Mouse (Mus musculus) embryonic fibroblast, embryonic 13.5 days (primary cell): ENCODE data around the gene Polr2l. TPM values are rescaled to one million over a fixed set of nuclear protein-coding genes. Genes with fewer than 3 reads are reported as not detected.

Experiments
- H3K27ac ChIP-seq: 2 replicates; pipeline ENCODE4 v1.5.1; 2012; ENCODE audit warnings: low read length, control low read depth, inconsistent platforms; ENCODE audit not compliant: insufficient read depth
- H3K4me1 ChIP-seq: 2 replicates; pipeline ENCODE4 v1.6.1; 2011; ENCODE audit warnings: low read length; ENCODE audit not compliant: control insufficient read depth, insufficient read depth
- H3K4me3 ChIP-seq: 2 replicates; pipeline ENCODE4 v1.5.1; 2011; ENCODE audit warnings: mild to moderate bottlenecking, control low read depth, low read length; ENCODE audit not compliant: insufficient read depth
- CTCF ChIP-seq: IDR thresholded peaks from 2 replicates; pipeline ENCODE4 v1.5.1; 2011; ENCODE audit warnings: mild to moderate bottlenecking, control low read depth, low read length, moderate library complexity, borderline replicate concordance; ENCODE audit not compliant: insufficient read depth
- POLR2A ChIP-seq: IDR thresholded peaks from 2 replicates; pipeline ENCODE4 v1.6.1; 2011; ENCODE audit warnings: low read depth, mild to moderate bottlenecking, control low read depth, low read length, moderate library complexity
- polyA plus RNA-seq: library from polyadenylated mRNA; stranded (reverse); fragments of >200 nt; gene quantifications from 2 replicates; pipeline ENCODE4 v1.2.4, GENCODE M21; 2011; ENCODE audit warnings: low read depth; ENCODE audit not compliant: missing spikeins, insufficient read length

The Polr2l gene
- 13.1 and 24.1 TPM in 2 replicates for polyA plus RNA-seq

DNA sequence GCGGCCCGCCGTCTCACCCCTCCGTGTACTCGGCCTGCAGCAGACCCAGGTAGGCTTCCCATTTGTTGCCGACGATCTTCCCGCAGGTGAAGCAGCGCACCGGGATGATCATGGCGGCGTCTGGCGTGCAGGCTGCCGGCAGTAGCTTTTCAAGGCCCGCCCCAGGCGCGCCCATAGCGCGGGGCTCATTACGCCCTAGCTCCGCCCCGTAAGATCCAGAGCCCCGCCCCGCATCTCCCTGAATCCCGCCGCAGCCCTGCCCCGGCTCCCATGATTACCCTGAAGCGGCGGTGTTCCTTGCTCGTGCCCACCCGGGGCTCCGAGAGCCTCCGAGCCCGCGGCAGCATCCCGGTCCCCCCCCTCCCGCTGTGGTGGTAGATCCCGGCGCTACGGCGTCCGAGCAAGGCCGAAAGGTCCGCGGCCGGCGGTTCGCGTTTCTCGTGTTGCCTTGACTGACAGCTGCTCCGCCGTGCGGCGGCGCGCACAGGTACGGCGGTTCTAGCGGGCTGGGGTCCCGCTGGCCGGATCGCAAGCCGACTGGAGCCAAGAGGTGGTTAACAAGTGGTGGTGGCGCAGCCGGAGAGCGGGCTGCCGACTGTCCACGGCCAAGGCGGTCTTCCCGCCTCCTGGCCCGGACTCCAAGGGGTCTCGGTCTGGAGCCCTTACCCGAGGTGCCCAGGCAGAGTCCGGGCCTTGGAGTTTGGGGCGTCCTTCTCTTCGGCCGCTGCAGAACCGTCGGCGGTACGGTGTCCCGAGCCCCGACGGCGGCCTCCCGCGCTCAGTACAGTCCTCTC lies at the start of gene Polr2l, which contains the start of gene Tspan4:
Gene Polr2l (minus strand): TSS at position 122 of the 794 bp plus-strand sequence.
Gene Tspan4 (plus strand): TSS at position 230 of the 794 bp plus-strand sequence.
- TF ChIP-seq POLR2A = peak; percentile 82
- TF ChIP-seq CTCF = no peak
- Histone ChIP-seq H3K4me1 (peaks cover 6% of the 10 kb centered on the region), H3K4me3 (peak within 1 kb of the TSS; percentile 89), H3K27ac (peak within 1 kb of the TSS; percentile 98)

DNA sequence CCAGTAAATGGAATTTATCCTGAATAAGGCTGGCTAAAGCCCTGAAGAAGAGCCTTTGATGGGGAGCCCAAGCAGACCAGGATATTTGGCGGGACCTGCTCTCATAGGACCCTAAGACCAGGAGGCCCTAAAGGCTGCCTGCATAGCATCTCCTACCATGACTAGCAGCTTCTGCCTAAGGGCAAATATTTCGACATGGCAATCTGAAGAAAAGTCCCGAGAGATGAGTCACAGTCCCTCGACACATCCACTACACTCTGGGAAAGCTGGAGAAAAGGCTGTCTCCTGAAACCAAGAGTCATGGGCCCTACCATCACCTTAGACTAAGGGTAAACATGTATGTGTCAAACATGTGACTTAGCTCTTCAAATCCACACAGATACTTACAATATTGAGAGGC lies 49.3 kb upstream of the Polr2l start:
- Histone ChIP-seq H3K4me3 (no peak overlapping the region), H3K27ac (peak overlapping the region; percentile 39; the same call in 1 of the 2 replicates), H3K4me1 (peaks cover 9% of the 10 kb centered on the region; the same call in 1 of the 2 replicates)
- TF ChIP-seq CTCF (no peak), POLR2A (no peak)

DNA sequence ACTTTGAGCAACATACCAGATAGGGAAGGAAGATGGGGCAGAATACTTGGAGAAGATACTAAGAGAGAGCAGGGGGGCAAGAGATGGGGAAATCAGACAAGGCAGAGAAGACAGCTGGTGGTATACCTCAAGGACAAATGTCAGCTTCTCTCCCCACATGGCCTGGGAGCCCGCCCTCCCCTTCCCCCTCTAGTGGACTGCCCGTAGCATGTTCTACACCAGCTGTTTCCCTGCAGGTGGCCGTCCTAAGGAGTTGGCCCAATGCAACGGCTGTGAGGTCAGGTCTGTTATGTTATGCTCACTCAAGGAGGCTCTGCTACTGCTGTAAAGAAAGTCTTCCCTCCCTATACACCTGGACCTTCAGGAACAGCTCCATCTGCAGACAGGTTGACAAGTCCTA lies 48.1 kb upstream of the Polr2l start:
- H3K4me1 ChIP-seq = peaks cover 9% of the 10 kb centered on the region; the same call in 1 of the 2 replicates
- no peak overlapping the region for H3K27ac ChIP-seq
- no peak overlapping the region for H3K4me3 ChIP-seq
- TF ChIP-seq POLR2A = no peak
- no peak for TF ChIP-seq CTCF

DNA sequence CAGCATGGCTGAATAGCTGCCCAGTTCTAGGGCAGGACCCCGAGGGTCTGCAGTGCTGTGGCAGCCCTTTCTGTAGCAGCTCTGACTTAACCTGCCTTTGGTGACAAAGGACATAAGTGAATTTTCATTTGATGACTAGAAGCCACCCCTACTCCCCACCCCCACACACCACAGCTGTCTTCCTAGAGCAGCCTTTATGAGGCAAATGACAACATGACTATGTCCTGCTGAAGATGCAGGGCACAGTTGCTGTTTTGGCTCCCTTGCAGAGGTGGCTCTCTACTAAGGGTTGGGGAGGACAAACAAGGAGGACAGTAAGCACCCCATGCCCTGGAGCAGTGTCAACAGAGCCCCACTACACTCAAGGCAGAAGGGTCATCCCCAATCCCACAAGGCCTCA lies 44.9 kb upstream of the Polr2l start:
- Histone ChIP-seq H3K4me3 (no peak overlapping the region), H3K27ac (no peak overlapping the region), H3K4me1 (peaks cover 9% of the 10 kb centered on the region; the same call in 1 of the 2 replicates)
- TF ChIP-seq CTCF = no peak
- TF ChIP-seq POLR2A = no peak

DNA sequence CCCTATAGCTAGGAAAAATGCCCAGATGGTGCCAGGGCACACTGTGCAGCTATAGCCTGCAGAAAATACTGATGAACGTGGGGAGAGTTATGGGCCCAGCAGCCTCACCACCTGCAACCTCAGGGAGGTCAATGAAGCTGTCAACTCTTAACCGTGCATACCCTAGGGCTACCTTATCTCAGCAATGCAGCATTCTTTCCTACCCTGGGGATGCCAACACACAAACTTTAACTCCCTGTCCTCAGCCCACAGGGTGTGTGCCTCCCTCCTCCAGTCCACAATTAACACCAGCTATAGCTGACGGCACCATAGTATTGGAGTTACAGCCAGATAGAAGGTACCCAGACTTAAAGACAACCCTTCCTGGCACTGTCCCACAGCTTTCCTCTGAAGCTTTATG lies 44.0 kb upstream of the Polr2l start:
- Histone ChIP-seq H3K4me3 (no peak overlapping the region), H3K27ac (no peak overlapping the region), H3K4me1 (peaks cover 2% of the 10 kb centered on the region; the same call in 1 of the 2 replicates)
- TF ChIP-seq CTCF = no peak
- no peak for TF ChIP-seq POLR2A

DNA sequence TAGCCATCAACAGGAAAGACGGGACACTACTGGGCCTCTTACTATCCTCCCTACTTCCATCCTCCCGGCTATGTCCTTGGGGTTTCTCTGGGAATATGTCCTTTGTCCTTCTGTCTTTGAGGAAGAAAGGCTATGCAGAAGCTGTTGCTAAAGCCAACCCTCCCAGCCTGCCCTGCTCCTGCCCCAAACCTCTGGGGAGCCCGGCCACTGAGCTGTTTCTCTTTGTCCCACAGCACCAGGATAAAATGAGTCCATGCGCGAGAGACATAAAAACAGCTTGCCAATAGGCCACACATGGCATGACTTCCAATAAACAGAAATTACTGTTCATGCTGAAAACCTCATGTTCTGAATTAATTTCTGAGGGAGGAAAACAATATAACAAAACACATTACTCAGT lies 43.4 kb upstream of the Polr2l start:
- no peak for TF ChIP-seq POLR2A
- no peak for TF ChIP-seq CTCF
- Histone ChIP-seq H3K4me3 (no peak overlapping the region), H3K4me1 (no peaks in the 10 kb centered on the region), H3K27ac (no peak overlapping the region)

DNA sequence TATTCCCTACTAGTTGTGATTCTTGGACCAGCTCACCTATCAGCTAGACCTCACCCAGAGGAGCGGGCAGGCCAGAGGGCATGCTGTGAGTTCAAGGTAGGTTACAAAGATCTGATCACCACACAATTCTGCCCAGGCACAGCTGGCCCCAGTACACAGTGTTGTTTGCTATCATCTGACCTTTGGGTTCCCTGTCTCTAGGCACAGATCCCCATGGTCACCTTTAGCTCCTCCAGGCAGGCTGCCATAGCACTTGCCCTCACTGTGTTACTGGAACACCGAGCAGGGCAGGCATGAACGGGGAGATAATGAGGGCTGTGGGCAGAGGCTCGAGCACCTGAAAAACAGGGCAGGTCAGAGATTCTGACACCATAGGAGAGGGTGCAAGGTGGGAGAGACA lies 42.7 kb upstream of the Polr2l start:
- TF ChIP-seq CTCF = no peak
- TF ChIP-seq POLR2A = no peak
- H3K4me1 ChIP-seq = no peaks in the 10 kb centered on the region
- H3K4me3 ChIP-seq = no peak overlapping the region
- H3K27ac ChIP-seq = no peak overlapping the region

DNA sequence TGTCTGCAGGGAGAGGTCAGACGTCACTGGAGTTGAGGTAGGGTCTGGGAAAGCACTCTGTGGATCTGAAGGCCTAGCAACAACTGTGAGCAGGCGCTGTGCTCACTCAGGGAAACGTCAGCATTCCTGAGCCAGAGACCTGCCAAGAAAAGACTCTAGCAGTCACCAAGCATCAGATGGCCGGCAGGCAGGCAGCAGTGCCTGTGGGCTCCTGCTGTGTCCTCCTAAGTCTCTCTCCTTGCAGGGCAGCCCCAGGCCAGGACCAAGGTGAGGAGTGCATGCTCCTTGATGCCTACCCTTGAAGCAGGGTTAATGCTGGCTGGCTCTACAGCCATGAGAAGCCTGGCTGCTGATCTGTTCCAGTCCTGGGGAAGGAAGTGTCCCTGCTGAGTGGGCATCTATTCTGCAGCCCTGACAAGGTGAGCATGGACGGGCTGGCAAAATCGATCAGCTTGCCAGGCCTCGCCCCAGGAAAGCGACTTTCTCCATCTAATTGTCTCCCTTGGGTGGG lies 35.8 kb upstream of the Polr2l start:
- Histone ChIP-seq H3K4me3 (no peak overlapping the region), H3K27ac (no peak overlapping the region)
- TF ChIP-seq POLR2A = no peak
- no peak for TF ChIP-seq CTCF

DNA sequence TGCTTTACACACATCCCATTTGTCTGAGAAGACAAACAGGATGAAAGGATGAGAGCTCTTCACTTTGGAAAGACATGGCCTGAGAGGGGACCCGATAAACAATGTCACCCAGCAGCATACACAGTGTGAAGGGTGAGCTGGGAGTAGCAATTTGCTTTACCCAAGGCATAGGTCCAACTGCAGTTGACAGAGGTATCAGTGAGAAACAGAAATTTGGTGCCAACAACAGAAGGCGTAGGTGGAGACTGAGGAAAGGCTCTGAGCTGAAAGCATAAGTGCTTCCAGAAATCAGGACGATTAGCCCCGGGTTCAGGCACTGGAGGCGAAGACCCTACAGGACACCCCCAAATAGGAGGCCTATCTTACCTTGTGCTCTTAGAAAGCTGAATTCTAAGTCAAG lies 35.3 kb upstream of the Polr2l start:
- TF ChIP-seq CTCF (no peak), POLR2A (no peak)
- Histone ChIP-seq H3K4me3 (no peak overlapping the region), H3K4me1 (no peaks in the 10 kb centered on the region), H3K27ac (no peak overlapping the region)

More for the DNA sequence above, 35.8 kb upstream of the Polr2l start:
- H3K4me1 ChIP-seq = no peaks in the 10 kb centered on the region

DNA sequence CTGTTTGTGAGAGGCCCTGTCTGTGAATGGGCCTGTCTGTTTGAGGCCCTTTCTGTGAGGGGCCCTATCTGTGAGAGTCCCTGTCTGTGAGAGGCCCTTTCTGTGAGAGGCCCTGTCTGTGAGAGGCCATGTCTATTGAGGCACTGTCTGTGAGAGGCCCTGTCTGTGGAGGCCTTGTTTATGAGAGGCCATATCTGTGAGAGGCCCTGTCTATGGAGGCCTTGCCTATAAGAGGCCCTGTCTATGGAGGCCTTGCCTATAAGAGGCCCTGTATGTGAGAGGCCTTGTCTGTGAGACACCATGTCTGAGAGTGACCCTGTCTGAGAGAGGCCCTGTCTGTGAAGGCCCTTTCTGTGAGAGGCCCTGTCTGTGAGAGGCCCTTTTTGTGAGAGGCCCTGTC lies 33.2 kb upstream of the Polr2l start:
- H3K27ac ChIP-seq = no peak overlapping the region
- TF ChIP-seq CTCF (no peak), POLR2A (no peak)
- no peaks in the 10 kb centered on the region for H3K4me1 ChIP-seq
- no peak overlapping the region for H3K4me3 ChIP-seq
